Mouse (Mus musculus): ENCODE measurements around the gene Timeless.

Timeless gene

DNA sequence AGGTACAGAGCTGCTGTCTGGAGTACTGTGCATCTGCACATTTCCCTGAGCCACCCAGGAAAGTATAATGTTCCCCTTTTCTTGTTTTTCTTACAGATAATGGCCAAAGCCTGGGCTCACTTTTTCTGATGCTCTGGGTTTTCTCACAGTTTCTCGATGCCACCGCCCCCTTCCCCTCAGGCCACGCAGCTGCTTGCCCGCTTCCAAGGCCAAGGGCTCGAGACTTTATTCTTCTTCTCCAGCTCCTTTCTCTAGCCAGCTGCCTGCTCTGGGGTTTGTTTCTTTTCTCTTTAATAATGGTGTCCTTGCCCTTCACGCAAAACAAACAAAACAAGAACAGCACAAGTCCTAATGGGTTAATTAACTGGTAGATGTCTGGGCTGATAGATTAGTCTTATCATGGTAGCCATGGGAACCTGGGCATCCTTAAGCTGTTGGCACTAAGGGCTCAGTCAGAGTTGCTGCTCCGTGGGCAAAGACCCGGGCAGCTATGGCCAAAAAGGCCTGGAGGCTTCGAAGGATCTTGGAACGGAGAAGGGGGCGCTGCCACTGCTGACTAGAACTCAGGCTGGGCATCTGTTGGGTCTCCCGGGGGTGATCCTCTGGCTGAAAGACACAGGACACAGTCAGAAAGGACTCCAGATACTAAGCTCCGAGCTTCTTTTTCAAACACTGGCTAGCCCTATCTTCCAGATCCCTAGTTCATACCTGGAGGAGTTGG lies 64.7 kb downstream of the Timeless start:
- DNase-seq (ENCODE audit: low spot score in 2 of 2) = no peak

DNA sequence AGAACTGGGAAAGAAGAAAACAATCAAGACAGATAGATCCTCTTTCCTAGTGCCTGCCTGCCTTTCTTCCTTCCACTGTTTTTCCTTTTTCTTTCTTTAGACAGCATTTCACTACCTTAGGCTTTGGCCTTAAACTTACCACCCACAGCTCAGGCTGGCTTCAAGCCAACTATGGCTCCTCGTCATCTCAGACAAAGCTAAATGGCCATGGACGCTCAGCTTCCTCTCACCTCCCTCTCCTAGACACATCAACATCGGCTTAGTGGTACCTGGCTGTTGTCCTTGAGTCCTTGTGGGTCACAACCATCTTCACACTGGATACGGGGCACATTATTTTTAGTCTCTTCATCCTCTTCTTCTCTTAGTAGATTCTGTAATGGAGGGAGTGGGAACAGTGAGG lies 65.4 kb downstream of the Timeless start:
- no peak for DNase-seq (ENCODE audit: low spot score in 2 of 2)

DNA sequence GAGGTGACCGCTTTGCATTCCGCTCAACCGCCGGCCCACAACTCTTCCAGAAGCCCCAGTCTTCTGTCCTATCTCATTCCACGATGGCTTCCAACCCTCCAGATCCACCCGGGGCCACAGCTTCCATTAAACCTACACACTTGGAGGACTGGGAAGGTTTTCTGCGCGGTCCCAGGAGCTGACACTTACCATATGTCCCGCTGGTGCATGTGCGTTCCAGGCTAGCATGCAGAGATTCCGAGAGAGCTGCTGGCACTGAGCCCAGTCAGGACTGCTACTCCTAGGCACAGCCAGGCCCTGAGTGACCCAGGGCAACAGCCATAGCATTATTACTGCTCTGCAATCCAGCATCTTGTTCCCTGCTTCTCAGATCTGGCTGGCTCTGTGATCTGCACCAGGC lies 65.8 kb downstream of the Timeless start:
- DNase-seq (ENCODE audit: low spot score in 2 of 2) = no peak

DNA sequence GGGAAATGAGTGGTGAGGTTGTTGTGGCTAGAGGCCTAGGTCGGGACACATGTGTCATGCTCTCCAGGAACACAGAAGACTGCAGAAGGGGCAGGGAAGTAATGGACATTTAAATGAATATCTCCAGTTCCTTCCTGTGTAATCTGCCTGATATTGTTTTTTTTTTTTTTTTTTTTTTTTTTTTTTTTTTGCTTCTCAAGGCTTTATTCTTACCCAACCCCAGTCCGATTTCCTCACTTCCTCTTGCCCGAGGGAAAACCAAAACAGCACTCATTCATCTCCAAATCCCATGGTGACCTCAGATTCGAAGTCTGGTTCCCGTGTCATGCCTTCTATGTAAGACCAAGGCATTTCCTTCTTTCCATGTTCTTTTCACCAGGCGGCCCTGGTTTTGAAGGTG lies 66.4 kb downstream of the Timeless start:
- DNase-seq (ENCODE audit: low spot score in 2 of 2) = no peak

DNA sequence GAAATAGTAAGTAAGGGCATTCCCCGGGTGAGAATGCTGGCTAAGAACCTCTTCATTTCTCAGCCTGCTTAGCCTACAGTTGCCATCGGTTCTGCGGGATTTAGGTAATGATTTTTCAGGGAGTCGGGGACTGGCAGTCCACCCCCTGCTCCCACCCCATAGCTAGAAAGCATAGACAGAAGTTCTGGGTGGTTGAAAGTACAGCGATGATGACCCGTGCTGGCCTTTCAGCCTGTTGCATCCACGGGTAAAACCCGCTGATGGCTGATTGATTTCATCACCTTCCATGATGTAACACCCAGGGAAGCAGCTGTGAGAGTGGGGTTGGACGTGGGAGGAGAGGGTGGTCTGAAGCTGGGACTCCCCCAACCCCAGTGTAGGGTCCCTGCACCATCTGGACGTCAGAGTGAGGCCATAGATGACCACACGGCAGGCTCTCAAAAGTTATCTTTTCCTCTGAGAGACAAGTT lies 66.9 kb downstream of the Timeless start, which contains the start of gene Il23a:
Gene Il23a, minus strand, starts transcription at position 51 of the 470 bp plus-strand sequence.
- DNase-seq (ENCODE audit: low spot score in 2 of 2) = no peak

DNA sequence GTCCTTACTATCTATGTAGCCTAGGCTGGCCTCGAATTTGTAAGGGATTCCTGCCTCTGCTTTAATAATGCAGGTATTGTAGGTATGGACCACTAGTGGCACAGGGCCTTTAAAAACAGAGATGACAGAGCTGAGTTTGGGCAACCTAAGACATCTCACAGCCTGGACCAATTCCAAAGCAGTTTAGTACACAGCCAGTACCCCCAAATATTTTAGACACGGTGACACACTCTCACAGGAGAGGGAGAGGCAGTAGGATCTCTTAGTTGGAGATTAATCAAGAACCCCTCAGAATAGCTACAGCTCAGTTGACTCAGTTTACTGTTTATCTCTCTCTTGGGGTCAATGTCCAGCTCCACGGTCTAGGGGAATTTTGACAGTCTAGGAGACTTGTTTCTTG lies 70.5 kb downstream of the Timeless start:
- DNase-seq (ENCODE audit: low spot score in 2 of 2) = no peak

Measured in spleen, postnatal 36 days (tissue).